Mouse (Mus musculus) kidney, embryonic 16.5 days (tissue): ENCODE results near the gene Dok5. TPM values are rescaled to one million over a fixed set of nuclear protein-coding genes. Genes with fewer than 3 reads are reported as not detected.

Source experiments
- ATAC-seq: fragments of 200-750 bp; cut with Nextera tagmentation; 2 replicates; pipeline ENCODE4 v1.8.0; 2017; ENCODE audit warnings: moderate TSS enrichment; ENCODE audit not compliant: low FRiP score, low TSS enrichment
- H3K27ac ChIP-seq: fragments of 300-500 bp; sonication (generic); 2 replicates; pipeline ENCODE4 v1.5.1; 2014; ENCODE audit warnings: low read length
- H3K27me3 ChIP-seq: fragments of 300-500 bp; sonication (generic); 2 replicates; pipeline ENCODE4 v1.6.1; 2014; ENCODE audit warnings: low read length, control low read depth, mixed read lengths; ENCODE audit not compliant: insufficient read depth
- H3K36me3 ChIP-seq: fragments of 300-500 bp; sonication (generic); 2 replicates; pipeline ENCODE4 v1.6.1; 2014; ENCODE audit warnings: low read length, control low read depth, mixed read lengths; ENCODE audit not compliant: insufficient read depth
- H3K4me1 ChIP-seq: fragments of 300-500 bp; sonication (generic); 2 replicates; pipeline ENCODE4 v1.6.1; 2014; ENCODE audit warnings: low read length, control low read depth, mixed read lengths; ENCODE audit not compliant: insufficient read depth
- H3K4me2 ChIP-seq: fragments of 300-500 bp; sonication (generic); replicated peaks from 2 replicates; pipeline ENCODE4 v1.6.1; 2014; ENCODE audit warnings: low read depth, low read length
- H3K4me3 ChIP-seq: fragments of 300-500 bp; sonication (generic); 2 replicates; pipeline ENCODE4 v1.5.1; 2014; ENCODE audit warnings: mild to moderate bottlenecking, low read length
- H3K9ac ChIP-seq: fragments of 300-500 bp; sonication (generic); replicated peaks from 2 replicates; pipeline ENCODE4 v1.6.1; 2014; ENCODE audit warnings: low read length
- H3K9me3 ChIP-seq: fragments of 300-500 bp; sonication (generic); 2 replicates; pipeline ENCODE4 v1.6.1; 2016; ENCODE audit warnings: low read length, control low read depth
- WGBS: fragments of 180-500 bp; shearing (Covaris S2); extraction: QIAGEN DNeasy Blood & Tissue Kit; methylation state at CpG from one replicate; pipeline ENCODE4 v1.1.7; 2014; 5-methylcytosine and 5-hydroxymethylcytosine counted together
- polyA plus RNA-seq: library from polyadenylated mRNA; unstranded; fragments of >200 nt; fragmentation: Nextera tagmentation; extraction: Ambion mirVana; gene quantifications from 2 replicates; pipeline ENCODE4 v1.2.1, GENCODE M21; 2015

Gene Dok5
- polyA plus RNA-seq, 1 experiment from 2014 or later, result 1.7 TPM

- H3K9me3 ChIP-seq, result no peaks in the 10 kb centered on the region
- no peak overlapping the region for H3K4me3 ChIP-seq
- 85% methylated on average over 5 of the region's 5 CpGs for WGBS
- no peaks in the 10 kb centered on the region for H3K27me3 ChIP-seq
- no peak for ATAC-seq
- H3K4me2 ChIP-seq, result no peak overlapping the region
- H3K36me3 ChIP-seq, result no peaks in the 10 kb centered on the region
- H3K4me1 ChIP-seq, result no peaks in the 10 kb centered on the region
- H3K9ac ChIP-seq, result no peak overlapping the region
- no peak overlapping the region for H3K27ac ChIP-seq
Measured at GRCm38 (mm10) chr2:170864043-170864442, 132.4 kb downstream of the Dok5 start.

- Histone ChIP-seq H3K27ac (no peak overlapping the region), H3K4me2 (no peak overlapping the region), H3K4me1 (no peaks in the 10 kb centered on the region), H3K4me3 (no peak overlapping the region), H3K36me3 (no peaks in the 10 kb centered on the region), H3K9me3 (no peaks in the 10 kb centered on the region), H3K27me3 (no peaks in the 10 kb centered on the region), H3K9ac (no peak overlapping the region)
- no peak for ATAC-seq
- WGBS, result 74% methylated on average over 6 of the region's 6 CpGs
Measured at GRCm38 (mm10) chr2:170864820-170865219, 133.2 kb downstream of the Dok5 start.

- Histone ChIP-seq H3K4me2 (no peak overlapping the region), H3K9ac (no peak overlapping the region), H3K27ac (no peak overlapping the region), H3K36me3 (no peaks in the 10 kb centered on the region), H3K27me3 (no peaks in the 10 kb centered on the region), H3K9me3 (no peaks in the 10 kb centered on the region), H3K4me1 (no peaks in the 10 kb centered on the region), H3K4me3 (no peak overlapping the region)
- no peak for ATAC-seq
- 79% methylated on average over 15 of the region's 15 CpGs for WGBS
Measured at GRCm38 (mm10) chr2:170870566-170870965, 139.0 kb downstream of the Dok5 start.

- Histone ChIP-seq H3K4me3 (no peak overlapping the region), H3K9ac (no peak overlapping the region), H3K27ac (no peak overlapping the region), H3K27me3 (no peaks in the 10 kb centered on the region), H3K4me2 (no peak overlapping the region), H3K9me3 (no peaks in the 10 kb centered on the region), H3K36me3 (no peaks in the 10 kb centered on the region), H3K4me1 (no peaks in the 10 kb centered on the region)
- WGBS, result 82% methylated on average over 3 of the region's 3 CpGs
- ATAC-seq, result no peak
Measured at GRCm38 (mm10) chr2:170871469-170871868, 139.9 kb downstream of the Dok5 start.

DNA sequence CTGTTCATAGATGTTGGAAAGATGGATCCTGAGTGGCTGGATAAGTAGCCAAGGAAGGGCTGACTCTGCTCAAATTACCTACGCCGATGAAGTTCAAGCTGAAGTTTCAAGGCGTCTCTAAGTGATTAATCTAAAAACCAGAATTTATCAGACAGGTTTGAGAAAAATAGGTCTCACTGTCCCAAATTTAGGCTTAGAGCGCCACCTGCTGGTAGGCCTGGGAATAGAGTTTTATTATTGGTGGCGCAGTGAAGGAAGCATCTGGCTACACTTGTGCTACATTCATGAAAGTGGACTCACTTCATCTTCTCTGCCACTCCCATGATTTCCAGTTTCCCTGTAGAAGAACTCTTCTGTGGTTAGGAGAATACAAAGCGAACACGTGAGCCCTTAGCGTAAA, 141.8 kb downstream of the Dok5 start:
- Histone ChIP-seq H3K9ac (no peak overlapping the region), H3K9me3 (no peaks in the 10 kb centered on the region), H3K4me2 (no peak overlapping the region), H3K4me1 (no peaks in the 10 kb centered on the region), H3K4me3 (no peak overlapping the region), H3K36me3 (no peaks in the 10 kb centered on the region), H3K27ac (no peak overlapping the region), H3K27me3 (no peaks in the 10 kb centered on the region)
- 11% methylated on average over 8 of the region's 8 CpGs for WGBS
- no peak for ATAC-seq

- H3K4me1 ChIP-seq, result no peaks in the 10 kb centered on the region
- no peak overlapping the region for H3K27ac ChIP-seq
- no peak overlapping the region for H3K4me2 ChIP-seq
- WGBS, result 1% methylated on average over 4 of the region's 4 CpGs
- H3K9me3 ChIP-seq, result no peaks in the 10 kb centered on the region
- no peak overlapping the region for H3K4me3 ChIP-seq
- H3K36me3 ChIP-seq, result no peaks in the 10 kb centered on the region
- peaks cover 5% of the 10 kb centered on the region; the same call in 1 of the 2 replicates for H3K27me3 ChIP-seq
- ATAC-seq, result peak; percentile 69
- H3K9ac ChIP-seq, result no peak overlapping the region
Measured at GRCm38 (mm10) chr2:170877515-170877914, 145.9 kb downstream of the Dok5 start.

GRCm38 (mm10) chr2:170877936-170878335, 146.3 kb downstream of the Dok5 start:
- H3K4me2 ChIP-seq, result no peak overlapping the region
- no peak overlapping the region for H3K27ac ChIP-seq
- H3K4me3 ChIP-seq, result no peak overlapping the region
- H3K4me1 ChIP-seq, result no peaks in the 10 kb centered on the region
- peak; percentile 32; the same call in 1 of the 2 replicates for ATAC-seq
- H3K36me3 ChIP-seq, result no peaks in the 10 kb centered on the region
- H3K9me3 ChIP-seq, result no peaks in the 10 kb centered on the region
- peaks cover 5% of the 10 kb centered on the region; the same call in 1 of the 2 replicates for H3K27me3 ChIP-seq
- H3K9ac ChIP-seq, result no peak overlapping the region
- 61% methylated on average over 5 of the region's 5 CpGs for WGBS

GRCm38 (mm10) chr2:170884209-170884801, 152.7 kb downstream of the Dok5 start:
- 54% methylated on average over 4 of the region's 4 CpGs for WGBS

DNA sequence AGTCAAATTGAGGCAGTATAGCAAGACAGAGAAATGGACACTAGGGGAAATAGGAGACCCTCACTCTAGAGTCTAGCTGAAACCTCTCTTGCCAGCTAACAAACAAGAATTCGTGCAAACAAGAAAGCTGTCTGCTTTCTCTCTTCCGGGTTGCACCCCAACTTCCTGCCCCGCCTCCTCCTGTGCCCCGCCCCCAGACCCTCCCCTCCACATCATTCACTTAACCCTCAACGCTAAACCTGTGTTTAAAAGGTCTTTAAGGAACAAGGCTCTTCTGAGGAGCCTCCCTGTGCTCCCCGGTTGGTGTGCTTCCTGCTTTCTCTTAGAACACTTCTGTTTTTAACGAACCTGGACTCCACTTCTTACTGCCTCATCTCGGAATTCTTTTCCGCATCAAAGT, 156.4 kb downstream of the Dok5 start:
- H3K9me3 ChIP-seq, result no peaks in the 10 kb centered on the region
- WGBS, result 57% methylated on average over 9 of the region's 9 CpGs
- H3K27me3 ChIP-seq, result no peaks in the 10 kb centered on the region
- no peak overlapping the region for H3K4me3 ChIP-seq
- no peaks in the 10 kb centered on the region for H3K36me3 ChIP-seq
- no peak overlapping the region for H3K27ac ChIP-seq
- H3K4me2 ChIP-seq, result no peak overlapping the region
- no peaks in the 10 kb centered on the region for H3K4me1 ChIP-seq
- no peak for ATAC-seq
- no peak overlapping the region for H3K9ac ChIP-seq

More at GRCm38 (mm10) chr2:170884209-170884801, 152.7 kb downstream of the Dok5 start:
- H3K4me2 ChIP-seq, result no peak overlapping the region
- H3K4me1 ChIP-seq, result no peaks in the 10 kb centered on the region
- H3K27ac ChIP-seq, result no peak overlapping the region
- no peaks in the 10 kb centered on the region for H3K36me3 ChIP-seq
- no peak overlapping the region for H3K9ac ChIP-seq
- no peaks in the 10 kb centered on the region for H3K9me3 ChIP-seq
- peaks cover 5% of the 10 kb centered on the region; the same call in 1 of the 2 replicates for H3K27me3 ChIP-seq
- no peak overlapping the region for H3K4me3 ChIP-seq
- no peak for ATAC-seq

- H3K27me3 ChIP-seq, result no peaks in the 10 kb centered on the region
- no peak overlapping the region for H3K9ac ChIP-seq
- H3K4me2 ChIP-seq, result no peak overlapping the region
- H3K27ac ChIP-seq, result no peak overlapping the region
- no peaks in the 10 kb centered on the region for H3K9me3 ChIP-seq
- no peaks in the 10 kb centered on the region for H3K4me1 ChIP-seq
- ATAC-seq, result no peak
- WGBS, result 86% methylated on average over 8 of the region's 8 CpGs
- H3K4me3 ChIP-seq, result no peak overlapping the region
- no peaks in the 10 kb centered on the region for H3K36me3 ChIP-seq
Measured at GRCm38 (mm10) chr2:170895096-170895495, 163.5 kb downstream of the Dok5 start.
